Mouse (Mus musculus) CH12.LX (cell line): ENCODE measurements at regions not wholly inside any gene's neighbourhood (a gene's known extent, or its start where the extent isn't known, plus 50 kb on each side); places are given as distances from the start of the nearest gene placed in this dataset.

ENCODE experiments used
- CTCF ChIP-seq, 2 experiments: IDR thresholded peaks in 1 of 2; conservative IDR thresholded peaks in 1 of 2; 2 replicates each; pipeline ENCODE4 v1.5.1; 2011 to 2012; ENCODE audit warnings: low read depth in 2 of 2, low read length in 2 of 2, improper control_type of control experiment in 1 of 2, inconsistent platforms in 1 of 2, mild to moderate bottlenecking in 1 of 2, moderate library complexity in 1 of 2
- JUND ChIP-seq: conservative IDR thresholded peaks from 2 replicates; pipeline ENCODE4 v1.6.1; 2011; ENCODE audit warnings: low read depth, low read length, improper control_type of control experiment
- MAFK ChIP-seq: IDR thresholded peaks from 2 replicates; pipeline ENCODE4 v1.6.1; 2011; ENCODE audit warnings: low read length, improper control_type of control experiment; ENCODE audit not compliant: insufficient replicate concordance
- NELFE ChIP-seq: IDR thresholded peaks from 2 replicates; pipeline ENCODE4 v1.6.1; 2011; ENCODE audit warnings: low read depth, low read length, improper control_type of control experiment
- NRF1 ChIP-seq: IDR thresholded peaks from 2 replicates; pipeline ENCODE4 v1.6.1; 2014; ENCODE audit warnings: low read depth, mild to moderate bottlenecking, inconsistent platforms, low read length, improper control_type of control experiment, moderate library complexity
- PAX5 ChIP-seq: IDR thresholded peaks from 2 replicates; pipeline ENCODE4 v1.6.1; 2012; ENCODE audit warnings: low read length, inconsistent platforms, mixed read lengths
- POLR2A ChIP-seq: IDR thresholded peaks from 2 replicates; pipeline ENCODE4 v1.6.1; 2011; ENCODE audit warnings: low read depth, mild to moderate bottlenecking, improper control_type of control experiment, low read length
- POLR2AphosphoS2 ChIP-seq: IDR thresholded peaks from 2 replicates; pipeline ENCODE4 v1.6.1; 2011; ENCODE audit warnings: low read depth, low read length, improper control_type of control experiment
- ZC3H11A ChIP-seq: IDR thresholded peaks from 2 replicates; pipeline ENCODE4 v1.6.1; 2012; ENCODE audit warnings: low read depth, mild to moderate bottlenecking, inconsistent platforms, low read length, improper control_type of control experiment
- ZKSCAN1 ChIP-seq: IDR thresholded peaks from 2 replicates; pipeline ENCODE4 v1.6.1; 2012; ENCODE audit warnings: low read depth, inconsistent platforms, low read length, improper control_type of control experiment, borderline replicate concordance

GRCm38 (mm10) chr6:94779213-94779612, 79.3 kb upstream of the Lrig1 start:
- TF ChIP-seq POLR2A = no peak
- no peak for TF ChIP-seq CTCF (conservative IDR thresholded peaks at IDR 0.05 in 1 of 2, IDR thresholded peaks at IDR 0.05 in 1 of 2; ENCODE audit: low read depth in 2 of 2, low read length in 2 of 2)
- TF ChIP-seq JUND = no peak
- TF ChIP-seq NRF1 = no peak
- no peak for TF ChIP-seq ZC3H11A
- no peak for TF ChIP-seq ZKSCAN1
- no peak for TF ChIP-seq NELFE
- no peak for TF ChIP-seq MAFK
- no peak for TF ChIP-seq POLR2AphosphoS2
- TF ChIP-seq PAX5 = no peak
